Mouse (Mus musculus) stomach, postnatal 0 days (tissue): ENCODE data around the gene Rapgefl1.

ENCODE experiments used
- CTCF ChIP-seq: IDR thresholded peaks from 2 replicates; pipeline ENCODE4 v1.5.1; 2016; ENCODE audit warnings: antibody characterized with exemption, low read depth, mild to moderate bottlenecking, moderate library complexity
- EP300 ChIP-seq: optimal IDR thresholded peaks from 2 replicates; pipeline ENCODE3; 2016; ENCODE audit warnings: antibody characterized with exemption

DNA sequence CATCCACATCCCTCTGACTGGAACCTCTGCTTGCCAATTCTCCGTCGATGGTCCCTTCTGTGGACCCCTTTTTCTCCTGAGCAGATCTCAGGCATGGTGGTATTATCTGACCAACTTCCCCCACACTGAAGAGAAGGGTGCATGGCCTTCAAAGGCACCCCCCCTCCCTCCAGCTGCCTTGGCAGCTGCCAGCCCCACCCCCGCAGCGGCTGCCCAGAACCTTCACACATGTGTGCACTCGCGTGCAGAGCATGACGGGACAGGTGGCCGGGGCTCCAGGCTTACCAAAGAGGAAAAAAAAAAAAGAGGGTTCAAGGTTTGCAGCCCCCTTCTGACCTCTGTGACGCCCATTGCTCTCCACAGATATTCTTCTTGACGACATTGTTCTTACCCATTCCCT is 3.3 kb downstream of the Rapgefl1 start:
- no peak for TF ChIP-seq CTCF
- no peak for TF ChIP-seq EP300
